Mouse (Mus musculus): Measurements from ENCODE around the gene Rims1. TPM values are rescaled to one million over a fixed set of nuclear protein-coding genes. Genes with fewer than 3 reads are reported as not detected.

The Rims1 gene
- polyA plus RNA-seq, 1 experiment from 2014 or later: 0.24 TPM

GRCm38 (mm10) chr1:22538129-22538528, 267.7 kb downstream of the Rims1 start:
- Histone ChIP-seq H3K9me3 (replicated peaks) (no peaks in the 10 kb centered on the region), H3K27me3 (replicated peaks) (peaks cover 38% of the 10 kb centered on the region), H3K9ac (no peak overlapping the region), H3K36me3 (no peaks in the 10 kb centered on the region), H3K4me3 (no peak overlapping the region), H3K4me1 (no peaks in the 10 kb centered on the region), H3K27ac (no peak overlapping the region), H3K4me2 (no peak overlapping the region)
- WGBS (ENCODE audit: insufficient replicate concordance): 54% methylated on average over 7 of the region's 7 CpGs
- no peak for ATAC-seq

GRCm38 (mm10) chr1:22536776-22537175, 269.0 kb downstream of the Rims1 start:
- Histone ChIP-seq H3K4me3 (no peak overlapping the region), H3K9me3 (replicated peaks) (no peaks in the 10 kb centered on the region), H3K36me3 (no peaks in the 10 kb centered on the region), H3K4me1 (no peaks in the 10 kb centered on the region), H3K4me2 (no peak overlapping the region), H3K27me3 (replicated peaks) (peaks cover 46% of the 10 kb centered on the region), H3K27ac (no peak overlapping the region), H3K9ac (no peak overlapping the region)
- no peak for ATAC-seq
- WGBS (ENCODE audit: insufficient replicate concordance): 54% methylated on average over 2 of the region's 2 CpGs

- Histone ChIP-seq H3K36me3 (no peaks in the 10 kb centered on the region), H3K4me1 (no peaks in the 10 kb centered on the region), H3K4me2 (no peak overlapping the region), H3K4me3 (no peak overlapping the region), H3K27ac (no peak overlapping the region), H3K9ac (no peak overlapping the region), H3K27me3 (replicated peaks) (peaks cover 50% of the 10 kb centered on the region), H3K9me3 (replicated peaks) (no peaks in the 10 kb centered on the region)
- ATAC-seq: no peak
- WGBS (ENCODE audit: insufficient replicate concordance): 44% methylated on average over 4 of the region's 4 CpGs
Observed at GRCm38 (mm10) chr1:22535049-22535448, 270.7 kb downstream of the Rims1 start.

DNA sequence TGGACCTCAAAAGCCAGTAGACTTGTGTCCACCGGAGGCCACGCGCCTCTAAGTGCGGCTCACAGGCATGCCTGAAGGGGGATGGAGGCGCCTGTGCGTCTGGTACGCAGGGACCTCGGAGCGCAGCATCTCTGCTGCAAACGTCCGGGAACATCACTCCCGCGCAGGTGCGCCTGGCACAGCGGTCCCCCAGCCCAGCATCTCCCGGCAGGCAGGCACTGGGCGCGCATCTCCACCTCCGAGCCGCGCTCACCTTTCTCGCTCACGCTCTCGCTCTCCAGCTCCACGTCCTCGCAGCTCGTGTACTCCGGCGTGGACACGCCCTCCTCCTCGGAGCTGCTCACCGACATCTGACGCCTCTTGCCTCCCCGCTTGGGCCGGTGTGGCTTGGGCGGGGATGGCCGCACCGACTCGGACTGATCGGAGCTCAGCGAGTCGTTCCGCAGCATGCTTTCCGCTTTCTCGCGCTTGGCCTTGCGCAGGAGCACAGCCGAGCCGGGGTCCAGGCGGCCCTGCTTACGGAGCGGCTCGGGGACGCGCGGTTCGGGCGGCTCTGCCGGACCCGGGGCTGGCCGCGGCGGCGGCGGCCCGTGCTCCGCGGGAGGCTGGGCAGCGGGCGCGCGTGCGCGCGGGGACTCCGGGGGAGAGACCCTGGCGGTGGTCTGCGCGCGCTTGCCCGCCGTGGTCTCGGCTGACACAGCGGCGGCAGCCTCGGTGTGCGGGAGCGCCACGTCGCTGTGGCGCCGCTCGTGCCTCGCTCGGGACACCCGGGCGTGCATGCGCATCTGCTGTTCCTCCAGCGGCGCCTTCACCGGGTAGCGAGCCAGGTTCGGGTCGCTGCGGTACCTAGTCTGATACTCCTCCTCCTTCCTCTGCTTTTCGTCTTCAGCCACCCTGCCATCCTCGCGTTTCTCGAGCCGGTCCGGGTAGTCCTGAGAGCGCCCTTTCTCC, 272.4 kb downstream of the Rims1 start:
- Histone ChIP-seq H3K4me2 (peak overlapping the region; percentile 65), H3K4me1 (no peaks in the 10 kb centered on the region), H3K36me3 (no peaks in the 10 kb centered on the region), H3K4me3 (peak overlapping the region; percentile 50), H3K27me3 (replicated peaks) (peaks cover 50% of the 10 kb centered on the region), H3K9ac (0 out of 2 replicates have a peak overlapping the region, but pooled peaks have one; percentile 12), H3K27ac (no peak overlapping the region), H3K9me3 (replicated peaks) (no peaks in the 10 kb centered on the region)
- ATAC-seq: no peak
- WGBS (ENCODE audit: insufficient replicate concordance): 1% methylated on average over 96 of the region's 112 CpGs

DNA sequence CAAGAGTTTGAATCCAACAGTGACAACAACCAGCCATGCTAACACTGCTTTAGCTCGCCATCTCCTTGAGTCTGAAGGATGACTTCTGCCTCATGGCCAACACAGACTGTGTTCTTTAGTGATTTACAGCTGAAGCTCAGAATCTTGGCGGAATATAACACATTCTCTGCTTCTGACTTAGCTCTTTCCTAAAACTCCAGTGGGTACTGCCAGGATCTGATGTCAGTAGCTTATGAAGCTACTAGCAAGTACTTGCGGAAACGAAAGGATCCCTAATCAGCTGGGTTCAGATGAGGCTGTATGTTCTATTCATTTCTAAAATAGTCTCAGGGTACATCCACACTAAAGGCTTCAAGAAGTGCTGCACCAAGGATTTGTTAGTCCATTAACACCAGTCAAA, 290.7 kb downstream of the Rims1 start:
- Histone ChIP-seq H3K4me1 (no peaks in the 10 kb centered on the region), H3K4me3 (no peak overlapping the region), H3K4me2 (no peak overlapping the region), H3K36me3 (no peaks in the 10 kb centered on the region), H3K27ac (no peak overlapping the region), H3K9me3 (replicated peaks) (no peaks in the 10 kb centered on the region), H3K27me3 (replicated peaks) (no peaks in the 10 kb centered on the region), H3K9ac (no peak overlapping the region)
- 64% methylated on average over 4 of the region's 4 CpGs for WGBS (ENCODE audit: insufficient replicate concordance)
- no peak for ATAC-seq

- Histone ChIP-seq H3K9ac (no peak overlapping the region), H3K36me3 (no peaks in the 10 kb centered on the region), H3K4me2 (no peak overlapping the region), H3K4me3 (no peak overlapping the region), H3K27me3 (replicated peaks) (no peaks in the 10 kb centered on the region), H3K9me3 (replicated peaks) (no peaks in the 10 kb centered on the region), H3K27ac (no peak overlapping the region), H3K4me1 (no peaks in the 10 kb centered on the region)
- no peak for ATAC-seq
- WGBS (ENCODE audit: insufficient replicate concordance): 77% methylated on average over 16 of the region's 16 CpGs
Observed at GRCm38 (mm10) chr1:22512421-22512820, 293.4 kb downstream of the Rims1 start.

DNA sequence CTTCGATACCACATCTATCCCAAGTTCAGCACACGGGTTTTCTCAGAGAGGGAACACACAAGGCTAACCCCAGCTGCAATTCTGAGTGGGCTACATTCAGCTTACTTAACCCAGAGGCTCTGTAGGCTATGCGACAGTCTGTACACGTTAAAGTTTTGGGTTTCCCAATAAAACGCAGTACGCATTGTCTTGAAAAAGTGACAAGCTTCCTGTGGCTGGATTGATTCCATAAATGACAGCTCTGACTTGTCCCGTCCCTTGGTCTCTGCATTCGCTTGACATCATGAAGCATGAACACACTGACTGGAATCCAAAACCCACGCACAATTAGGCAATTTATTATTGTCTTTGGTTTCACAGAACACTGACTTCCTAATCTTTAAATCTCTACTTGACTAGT, 294.2 kb downstream of the Rims1 start:
- Histone ChIP-seq H3K4me1 (no peaks in the 10 kb centered on the region), H3K36me3 (no peaks in the 10 kb centered on the region), H3K27me3 (replicated peaks) (no peaks in the 10 kb centered on the region), H3K4me2 (no peak overlapping the region), H3K9ac (no peak overlapping the region), H3K4me3 (no peak overlapping the region), H3K9me3 (replicated peaks) (no peaks in the 10 kb centered on the region), H3K27ac (no peak overlapping the region)
- no peak for ATAC-seq
- 66% methylated on average over 9 of the region's 9 CpGs for WGBS (ENCODE audit: insufficient replicate concordance)

GRCm38 (mm10) chr1:22508735-22509615, 296.8 kb downstream of the Rims1 start:
- H3K27me3 ChIP-seq (replicated peaks): no peaks in the 10 kb centered on the region
- ATAC-seq: no peak
- no peaks in the 10 kb centered on the region for H3K9me3 ChIP-seq (replicated peaks)
- H3K4me3 ChIP-seq: no peak overlapping the region
- no peak overlapping the region for H3K4me2 ChIP-seq
- WGBS (ENCODE audit: insufficient replicate concordance): 60% methylated on average over 11 of the region's 11 CpGs
- no peak overlapping the region for H3K27ac ChIP-seq
- no peak overlapping the region for H3K9ac ChIP-seq
- no peaks in the 10 kb centered on the region for H3K4me1 ChIP-seq
- H3K36me3 ChIP-seq: no peaks in the 10 kb centered on the region

DNA sequence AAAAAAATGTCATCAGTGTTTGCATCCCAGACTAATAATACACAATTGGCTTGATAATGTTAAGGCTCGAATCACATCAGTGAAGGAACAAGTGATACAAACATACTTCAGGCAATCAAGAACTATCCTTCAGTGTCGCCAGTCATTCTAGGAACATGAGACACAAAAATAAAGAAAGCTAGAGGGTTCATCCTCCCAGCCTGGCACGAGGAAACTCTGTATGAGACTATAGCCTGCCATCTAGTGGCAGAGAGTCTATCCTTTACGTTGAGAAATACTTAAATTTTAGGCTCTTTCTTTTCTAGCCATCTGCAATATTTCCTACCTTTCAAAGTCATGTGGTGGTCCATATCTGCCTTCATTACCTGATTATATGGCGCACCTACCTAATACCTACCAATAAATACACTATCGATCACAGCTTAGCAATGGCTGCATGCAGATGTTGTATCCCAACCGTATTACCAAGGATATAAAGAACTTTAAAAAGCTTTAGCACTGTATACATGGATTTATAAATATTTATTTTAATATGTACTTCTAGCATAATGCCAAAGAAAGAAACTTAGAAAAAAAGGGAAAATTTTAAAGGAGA, 318.4 kb downstream of the Rims1 start:
- WGBS (ENCODE audit: insufficient replicate concordance): 37% methylated on average over 7 of the region's 7 CpGs
- H3K4me2 ChIP-seq: no peak overlapping the region
- no peak overlapping the region for H3K4me3 ChIP-seq
- no peaks in the 10 kb centered on the region for H3K27me3 ChIP-seq (replicated peaks)
- no peaks in the 10 kb centered on the region for H3K36me3 ChIP-seq
- no peaks in the 10 kb centered on the region for H3K9me3 ChIP-seq (replicated peaks)
- no peak for ATAC-seq
- no peak overlapping the region for H3K9ac ChIP-seq
- H3K4me1 ChIP-seq: no peaks in the 10 kb centered on the region
- H3K27ac ChIP-seq: no peak overlapping the region

DNA sequence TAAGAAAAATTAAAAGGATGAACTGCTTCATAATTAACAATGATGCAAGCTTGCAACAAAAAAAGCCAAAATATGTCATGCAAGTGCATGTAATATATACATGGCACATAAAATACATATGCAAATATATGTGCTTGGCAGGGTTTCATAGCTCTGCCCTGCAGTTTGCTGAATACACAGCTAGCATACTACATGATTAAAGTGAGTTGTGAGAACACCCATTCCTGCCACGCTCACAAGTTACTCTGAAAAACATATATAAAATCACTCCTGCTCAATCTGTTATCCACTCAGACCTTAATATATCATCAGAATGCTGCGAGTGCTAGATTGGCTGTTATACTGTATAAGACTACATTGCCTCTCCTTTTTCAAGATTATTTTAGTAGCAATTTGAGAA, 329.6 kb downstream of the Rims1 start:
- Histone ChIP-seq H3K9ac (no peak overlapping the region), H3K9me3 (replicated peaks) (no peaks in the 10 kb centered on the region), H3K27ac (no peak overlapping the region), H3K36me3 (no peaks in the 10 kb centered on the region), H3K4me2 (no peak overlapping the region), H3K4me1 (no peaks in the 10 kb centered on the region), H3K27me3 (replicated peaks) (no peaks in the 10 kb centered on the region), H3K4me3 (no peak overlapping the region)
- ATAC-seq: no peak
- WGBS (ENCODE audit: insufficient replicate concordance): 64% methylated on average over 2 of the region's 2 CpGs

DNA sequence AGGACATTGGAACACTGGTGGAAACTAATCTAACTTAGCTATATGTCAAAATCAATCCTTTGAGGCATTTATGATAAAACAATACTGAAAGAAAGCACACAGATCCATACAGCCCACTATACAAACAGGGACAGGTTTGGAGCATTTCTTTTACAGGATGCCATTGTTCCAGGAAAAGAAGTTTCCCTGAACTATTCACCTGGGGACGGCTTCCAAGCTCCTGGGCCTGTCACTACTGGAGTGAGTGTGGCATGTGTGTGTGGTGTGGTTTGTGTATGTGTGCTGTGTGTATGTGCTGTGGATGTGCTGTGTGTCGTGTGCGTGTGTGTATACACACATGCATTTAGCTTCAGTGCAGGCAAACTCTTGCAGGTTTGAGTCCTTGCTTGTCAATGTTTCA, 338.8 kb downstream of the Rims1 start:
- no peaks in the 10 kb centered on the region for H3K9me3 ChIP-seq (replicated peaks)
- H3K36me3 ChIP-seq: no peaks in the 10 kb centered on the region
- 77% methylated on average over 3 of the region's 3 CpGs for WGBS (ENCODE audit: insufficient replicate concordance)
- no peak overlapping the region for H3K9ac ChIP-seq
- no peak for ATAC-seq
- H3K27me3 ChIP-seq (replicated peaks): no peaks in the 10 kb centered on the region
- H3K4me1 ChIP-seq: no peaks in the 10 kb centered on the region
- H3K4me3 ChIP-seq: no peak overlapping the region
- no peak overlapping the region for H3K4me2 ChIP-seq
- no peak overlapping the region for H3K27ac ChIP-seq

DNA sequence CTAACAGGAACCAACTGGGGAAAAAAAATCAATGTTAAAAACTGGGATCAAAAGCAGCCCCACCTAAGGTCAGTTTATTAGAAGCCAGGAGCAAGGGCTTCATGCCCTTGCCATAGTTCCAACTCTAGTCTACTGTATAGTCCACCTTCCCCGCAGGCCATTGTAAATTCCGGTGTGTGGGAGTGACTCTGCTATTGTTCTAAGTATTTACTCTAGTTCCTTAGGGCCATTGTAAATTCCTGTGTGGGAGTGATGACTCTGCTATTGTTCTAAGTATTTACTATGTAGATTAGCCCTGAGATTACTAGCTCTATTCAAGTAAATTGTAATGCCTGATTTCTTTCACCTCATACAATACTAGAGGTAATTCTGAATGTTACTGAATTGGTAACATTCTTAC, 339.2 kb downstream of the Rims1 start:
- no peaks in the 10 kb centered on the region for H3K9me3 ChIP-seq (replicated peaks)
- no peak overlapping the region for H3K4me2 ChIP-seq
- WGBS (ENCODE audit: insufficient replicate concordance): 53% methylated on average over 2 of the region's 2 CpGs
- no peak overlapping the region for H3K4me3 ChIP-seq
- no peak overlapping the region for H3K27ac ChIP-seq
- ATAC-seq: no peak
- H3K36me3 ChIP-seq: no peaks in the 10 kb centered on the region
- no peak overlapping the region for H3K9ac ChIP-seq
- no peaks in the 10 kb centered on the region for H3K27me3 ChIP-seq (replicated peaks)
- H3K4me1 ChIP-seq: no peaks in the 10 kb centered on the region
